Mouse (Mus musculus) liver, postnatal 0 days (tissue): ENCODE data around the gene Tbc1d2b.

Source experiments
- CTCF ChIP-seq: sonication (generic); IDR thresholded peaks from 2 replicates; pipeline ENCODE4 v1.5.1; 2016; ENCODE audit warnings: antibody characterized with exemption, low read depth
- EP300 ChIP-seq: IDR thresholded peaks from 2 replicates; pipeline ENCODE4 v1.6.1; 2016; ENCODE audit warnings: antibody characterized with exemption, low read depth, mild to moderate bottlenecking

DNA sequence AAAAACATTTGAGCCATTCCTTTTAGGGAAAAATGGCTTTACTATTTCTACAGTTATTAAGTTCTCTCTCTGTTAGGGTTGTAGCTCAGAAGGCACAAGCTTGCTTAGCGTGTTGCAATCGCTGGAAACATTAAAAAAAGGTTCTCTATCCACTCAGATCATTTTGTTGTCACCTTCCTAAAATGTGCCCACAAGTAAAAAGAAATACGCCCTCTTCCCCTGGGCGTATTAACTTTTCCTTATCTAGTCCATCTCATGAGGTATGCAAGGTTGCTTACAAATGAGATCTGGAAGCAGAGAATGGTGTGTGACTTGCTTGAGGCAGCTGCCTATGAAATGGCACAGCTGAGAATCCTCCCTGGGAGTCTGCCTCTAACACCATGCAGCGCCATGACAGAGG, 33.8 kb downstream of the Tbc1d2b start:
- TF ChIP-seq CTCF (no peak), EP300 (peak; percentile 52)
